Mouse (Mus musculus): ENCODE measurements around the gene Loxl1. TPM values are rescaled to one million over a fixed set of nuclear protein-coding genes. Genes with fewer than 3 reads are reported as not detected.
"Not testable (repeated sequence)": the region's sequence is repeated elsewhere in the genome, so short reads cannot be mapped to it uniquely, and the experiment has no call there.

The Loxl1 gene
- polyA plus RNA-seq, 1 experiment = 5.2 TPM

DNA sequence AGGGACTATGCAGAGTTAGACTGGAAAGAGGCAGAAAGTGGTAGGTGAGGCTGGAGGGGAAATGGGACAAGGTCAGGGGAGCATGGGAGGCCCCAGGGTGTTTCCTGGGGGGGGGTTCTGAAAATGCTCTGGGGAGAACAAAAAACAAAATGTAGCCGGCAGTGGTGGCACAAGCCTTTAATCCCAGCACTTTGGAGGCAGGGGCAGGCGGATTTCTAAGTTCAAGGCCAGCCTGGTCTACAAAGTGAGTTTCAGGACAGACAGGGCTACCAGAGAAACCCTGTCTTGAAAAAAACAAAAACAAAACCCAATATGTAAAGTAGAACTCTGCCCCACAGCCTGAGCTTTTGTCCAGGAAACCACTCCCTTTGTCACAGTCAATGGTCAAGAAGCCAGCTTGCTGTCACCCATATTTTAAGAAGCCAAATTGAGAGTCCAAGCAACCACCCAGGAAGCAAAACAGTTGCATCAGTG lies 40.9 kb downstream of the Loxl1 start:
- peaks cover 14% of the 10 kb centered on the region for H3K4me1 ChIP-seq (ENCODE audit: control insufficient read depth, insufficient read depth, low read length)
- 44% methylated on average over 2 of the region's 2 CpGs for WGBS
- TF ChIP-seq CTCF (IDR thresholded peaks at IDR 0.05; ENCODE audit: control insufficient read depth, insufficient read depth, low read length) (no peak), POLR2A (IDR thresholded peaks at IDR 0.05; ENCODE audit: borderline replicate concordance, control insufficient read depth, low read depth, low read length) (no peak)

DNA sequence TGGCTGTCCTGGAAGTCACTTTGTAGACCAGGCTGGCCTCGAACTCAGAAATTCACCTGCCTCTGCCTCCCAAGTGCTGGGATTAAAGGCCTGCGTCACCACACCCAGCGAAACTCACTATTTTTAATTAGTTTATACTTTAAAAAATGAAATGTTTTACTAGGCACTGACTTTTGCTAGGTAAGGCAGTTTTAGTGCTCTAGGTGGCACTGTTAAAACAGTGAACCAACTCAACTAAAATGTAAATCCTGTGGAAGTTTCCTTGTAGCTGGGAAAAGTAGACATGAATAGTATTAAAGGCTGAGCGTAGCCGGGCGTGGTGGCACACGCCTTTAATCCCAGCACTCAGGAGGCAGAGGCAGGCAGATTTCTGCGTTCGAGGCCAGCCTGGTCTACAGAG lies 41.4 kb downstream of the Loxl1 start:
- 72% methylated on average over 9 of the region's 9 CpGs for whole genome bisulfite sequencing
- Histone ChIP-seq H3K27ac (ENCODE audit: control insufficient read depth, insufficient read depth, low read depth, low read length, poor library complexity) (peak overlapping the region; percentile 75), H3K4me1 (ENCODE audit: control insufficient read depth, insufficient read depth, low read length) (peaks cover 14% of the 10 kb centered on the region)
- not testable (repeated sequence) for H3K4me3 ChIP-seq (replicated peaks; ENCODE audit: control insufficient read depth, low read depth, low read length)

More for the DNA sequence above, 40.9 kb downstream of the Loxl1 start:
- no peak overlapping the region for H3K4me3 ChIP-seq (replicated peaks; ENCODE audit: control insufficient read depth, low read depth, low read length)
- peak overlapping the region; percentile 75 for H3K27ac ChIP-seq (ENCODE audit: control insufficient read depth, insufficient read depth, low read depth, low read length, poor library complexity)

DNA sequence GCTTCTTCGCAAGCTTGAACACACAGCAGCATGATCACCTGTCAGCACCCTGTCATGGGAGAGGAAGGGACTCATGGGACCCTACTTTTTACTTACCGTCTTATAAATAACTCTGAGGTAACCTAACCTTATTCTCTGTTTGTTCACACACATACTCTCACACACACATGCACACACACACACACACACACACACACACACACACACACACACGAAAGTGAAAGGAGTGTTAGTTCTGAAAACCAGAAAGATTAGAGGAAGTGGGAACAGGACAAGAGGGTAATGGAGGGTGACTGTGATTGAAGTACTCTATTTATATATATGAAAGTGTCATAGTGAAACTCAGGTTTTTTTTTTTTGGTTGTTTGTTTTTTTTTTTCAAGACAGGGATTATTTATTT lies 41.9 kb downstream of the Loxl1 start:
- TF ChIP-seq CTCF (IDR thresholded peaks at IDR 0.05; ENCODE audit: control insufficient read depth, insufficient read depth, low read length) (no peak), POLR2A (IDR thresholded peaks at IDR 0.05; ENCODE audit: borderline replicate concordance, control insufficient read depth, low read depth, low read length) (no peak)
- Histone ChIP-seq H3K4me1 (ENCODE audit: control insufficient read depth, insufficient read depth, low read length) (peaks cover 12% of the 10 kb centered on the region), H3K4me3 (replicated peaks; ENCODE audit: control insufficient read depth, low read depth, low read length) (no peak overlapping the region), H3K27ac (ENCODE audit: control insufficient read depth, insufficient read depth, low read depth, low read length, poor library complexity) (peak overlapping the region; percentile 75; the same call in 1 of the 2 replicates)
- 22% methylated on average over 3 of the region's 3 CpGs for WGBS

DNA sequence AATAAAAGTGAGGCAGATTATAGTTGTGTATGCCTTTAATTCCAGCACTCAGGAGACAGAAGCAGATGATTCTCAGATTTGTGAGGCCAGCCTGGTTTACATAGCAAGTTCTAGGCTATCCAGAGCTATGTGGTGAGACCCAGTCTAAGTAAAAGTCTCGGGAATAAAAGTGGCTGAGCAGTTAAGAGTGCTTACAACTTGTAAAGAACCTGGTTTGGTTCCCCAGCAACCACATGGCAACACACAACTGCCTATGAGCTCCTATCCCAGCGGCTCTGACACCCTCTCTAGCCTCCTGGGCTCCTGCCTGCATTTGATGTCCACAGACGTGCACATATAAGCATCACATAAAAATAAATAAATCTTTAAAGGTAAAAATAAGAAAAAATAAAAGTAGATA lies 42.9 kb downstream of the Loxl1 start:
- WGBS = 63% methylated on average over 3 of the region's 3 CpGs
- TF ChIP-seq CTCF (IDR thresholded peaks at IDR 0.05; ENCODE audit: control insufficient read depth, insufficient read depth, low read length) = no peak
- no peak for TF ChIP-seq POLR2A (IDR thresholded peaks at IDR 0.05; ENCODE audit: borderline replicate concordance, control insufficient read depth, low read depth, low read length)
- H3K27ac ChIP-seq (ENCODE audit: control insufficient read depth, insufficient read depth, low read depth, low read length, poor library complexity) = no peak overlapping the region
- no peak overlapping the region for H3K4me3 ChIP-seq (replicated peaks; ENCODE audit: control insufficient read depth, low read depth, low read length)
- H3K4me1 ChIP-seq (ENCODE audit: control insufficient read depth, insufficient read depth, low read length) = peaks cover 9% of the 10 kb centered on the region

DNA sequence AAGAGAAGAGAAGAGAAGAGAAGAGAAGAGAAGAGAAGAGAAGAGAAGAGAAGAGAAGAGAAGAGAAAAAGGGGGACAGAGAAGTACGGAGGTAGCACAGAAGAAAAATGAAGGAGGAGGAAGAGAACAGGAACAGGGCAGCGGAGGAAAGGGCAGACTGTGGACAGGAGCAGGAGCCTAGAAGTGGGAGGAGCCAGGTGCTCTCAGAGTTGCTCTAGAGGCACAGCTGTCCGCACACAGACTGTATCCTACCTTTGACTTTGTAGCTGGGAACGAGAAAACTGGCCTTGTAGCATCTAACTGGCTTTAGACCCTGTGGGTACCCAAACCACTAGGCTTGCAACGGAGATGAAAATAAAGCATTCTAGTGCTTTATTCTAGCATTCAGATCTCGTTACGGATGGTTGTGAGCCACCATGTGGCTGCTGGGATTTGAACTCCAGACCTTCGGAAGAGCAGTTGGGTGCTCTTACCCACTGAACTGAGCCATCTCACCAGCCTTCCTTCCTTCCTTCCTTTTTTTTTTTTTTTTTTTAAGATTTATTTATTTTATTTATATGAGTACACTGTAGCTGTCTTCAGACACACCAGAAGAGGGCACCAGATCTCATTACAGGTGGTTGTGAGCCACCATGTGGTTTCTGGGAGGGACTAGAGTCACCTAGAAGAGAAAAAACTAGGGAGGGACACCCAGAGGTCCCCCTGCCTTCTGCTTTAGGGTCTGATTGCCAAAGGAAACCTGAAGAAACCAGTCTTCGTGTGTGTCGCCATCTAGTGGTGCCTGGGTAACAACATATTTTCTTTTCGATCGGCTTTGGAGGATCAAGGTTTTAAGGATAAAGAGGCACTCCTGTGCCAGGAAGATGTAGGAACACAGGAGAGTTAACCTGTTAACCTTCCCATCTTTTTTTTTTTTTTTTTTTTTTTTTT lies 44.3 kb downstream of the Loxl1 start:
- Histone ChIP-seq H3K4me1 (ENCODE audit: control insufficient read depth, insufficient read depth, low read length) (peaks cover 7% of the 10 kb centered on the region), H3K27ac (ENCODE audit: control insufficient read depth, insufficient read depth, low read depth, low read length, poor library complexity) (no peak overlapping the region), H3K4me3 (replicated peaks; ENCODE audit: control insufficient read depth, low read depth, low read length) (no peak overlapping the region)
- TF ChIP-seq POLR2A (IDR thresholded peaks at IDR 0.05; ENCODE audit: borderline replicate concordance, control insufficient read depth, low read depth, low read length) = no peak
- peak; percentile 63 for TF ChIP-seq CTCF (IDR thresholded peaks at IDR 0.05; ENCODE audit: control insufficient read depth, insufficient read depth, low read length)
- 31% methylated on average over 12 of the region's 12 CpGs for WGBS

DNA sequence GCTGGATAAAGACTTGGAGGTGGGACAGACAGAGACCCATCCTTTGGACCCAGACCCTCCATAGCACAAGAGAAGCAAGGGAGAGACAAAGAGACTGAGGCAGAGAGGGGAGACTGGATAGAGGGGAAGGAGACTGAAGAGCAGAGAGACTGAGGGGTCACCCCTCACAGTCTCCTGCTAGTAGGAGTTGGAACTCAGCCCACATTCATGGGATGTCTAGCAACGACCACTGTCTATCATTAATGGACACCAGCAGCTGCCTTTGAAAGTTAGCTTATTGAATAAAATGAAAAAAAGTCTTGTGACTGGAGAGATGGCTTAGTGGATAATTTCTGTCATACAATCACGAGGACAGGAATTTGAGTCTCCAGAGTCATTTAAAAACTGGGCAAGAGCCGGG lies 45.9 kb downstream of the Loxl1 start:
- Histone ChIP-seq H3K27ac (ENCODE audit: control insufficient read depth, insufficient read depth, low read depth, low read length, poor library complexity) (peak overlapping the region; percentile 84), H3K4me3 (replicated peaks; ENCODE audit: control insufficient read depth, low read depth, low read length) (no peak overlapping the region), H3K4me1 (ENCODE audit: control insufficient read depth, insufficient read depth, low read length) (peaks cover 5% of the 10 kb centered on the region)
- TF ChIP-seq POLR2A (IDR thresholded peaks at IDR 0.05; ENCODE audit: borderline replicate concordance, control insufficient read depth, low read depth, low read length) (no peak), CTCF (IDR thresholded peaks at IDR 0.05; ENCODE audit: control insufficient read depth, insufficient read depth, low read length) (no peak)
- WGBS = 45% methylated on average over 3 of the region's 3 CpGs

DNA sequence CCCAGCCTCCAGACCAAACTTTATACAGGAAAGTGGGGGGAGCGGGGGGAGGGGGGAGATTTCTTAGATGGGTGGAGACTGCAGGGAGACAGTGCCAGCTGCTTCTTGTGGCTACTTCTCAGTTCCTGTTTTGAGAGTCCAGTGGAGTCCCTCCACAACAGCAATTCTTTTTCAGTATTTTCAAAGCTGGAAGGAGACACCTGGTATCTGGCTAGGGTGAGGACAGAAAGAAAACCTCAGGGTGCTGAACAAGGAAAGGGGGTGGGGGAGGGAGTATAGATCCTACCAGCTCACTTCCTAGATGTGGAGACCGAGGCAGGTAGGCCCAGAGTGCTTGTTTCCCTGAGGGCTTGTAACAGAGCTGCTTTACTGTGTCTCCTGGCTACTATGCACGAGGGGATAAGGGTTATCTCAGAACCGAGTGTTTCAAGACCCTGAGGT lies 46.4 kb downstream of the Loxl1 start:
- WGBS = 4% methylated on average over 4 of the region's 4 CpGs
- Histone ChIP-seq H3K4me1 (ENCODE audit: control insufficient read depth, insufficient read depth, low read length) (peaks cover 5% of the 10 kb centered on the region), H3K27ac (ENCODE audit: control insufficient read depth, insufficient read depth, low read depth, low read length, poor library complexity) (peak overlapping the region; percentile 84), H3K4me3 (replicated peaks; ENCODE audit: control insufficient read depth, low read depth, low read length) (no peak overlapping the region)
- no peak for TF ChIP-seq POLR2A (IDR thresholded peaks at IDR 0.05; ENCODE audit: borderline replicate concordance, control insufficient read depth, low read depth, low read length)
- TF ChIP-seq CTCF (IDR thresholded peaks at IDR 0.05; ENCODE audit: control insufficient read depth, insufficient read depth, low read length) = no peak

DNA sequence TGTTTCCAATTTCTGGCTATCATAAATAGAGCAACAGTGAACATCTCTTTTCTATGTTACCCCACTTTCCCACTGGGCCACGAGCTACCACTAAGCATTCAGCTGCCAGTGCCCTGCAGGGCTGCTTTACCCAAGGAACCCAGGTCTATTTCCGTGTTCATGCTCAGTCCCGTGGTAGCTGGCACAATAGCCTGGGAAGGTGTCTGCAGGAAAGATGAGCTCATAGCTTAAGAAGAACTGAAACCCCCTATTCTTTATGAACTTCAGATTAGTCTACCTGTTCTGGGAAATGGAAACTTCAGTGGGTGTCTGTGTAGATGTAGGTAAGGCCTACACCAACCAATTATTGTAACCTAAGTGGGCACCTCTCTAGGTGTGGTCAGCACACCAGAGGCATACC lies 47.6 kb downstream of the Loxl1 start:
- 28% methylated on average over 3 of the region's 3 CpGs for WGBS
- TF ChIP-seq CTCF (IDR thresholded peaks at IDR 0.05; ENCODE audit: control insufficient read depth, insufficient read depth, low read length) = no peak
- no peak for TF ChIP-seq POLR2A (IDR thresholded peaks at IDR 0.05; ENCODE audit: borderline replicate concordance, control insufficient read depth, low read depth, low read length)
- no peak overlapping the region for H3K27ac ChIP-seq (ENCODE audit: control insufficient read depth, insufficient read depth, low read depth, low read length, poor library complexity)

More for the DNA sequence above, 47.6 kb downstream of the Loxl1 start:
- Histone ChIP-seq H3K4me3 (replicated peaks; ENCODE audit: control insufficient read depth, low read depth, low read length) (no peak overlapping the region), H3K4me1 (ENCODE audit: control insufficient read depth, insufficient read depth, low read length) (peaks cover 3% of the 10 kb centered on the region; the same call in 1 of the 2 replicates)

All from bone marrow, adult 2 months (tissue).